Mouse (Mus musculus) heart, embryonic 11.5 days (tissue): ENCODE results near the gene Stil. TPM values are rescaled to one million over a fixed set of nuclear protein-coding genes. Genes with fewer than 3 reads are reported as not detected.
A peak's percentile ranks its signal among the peaks of the same experiment; 100 is the strongest.

ENCODE experiments used
- ATAC-seq: fragments of 200-750 bp; cut with Nextera tagmentation; replicated peaks from 2 replicates; pipeline ENCODE4 v1.8.0; 2017; ENCODE audit warnings: moderate library complexity; ENCODE audit not compliant: insufficient number of reproducible peaks, low FRiP score, low TSS enrichment
- H3K27ac ChIP-seq: fragments of 300-500 bp; sonication (generic); 2 replicates; pipeline ENCODE4 v1.5.1; 2014; ENCODE audit warnings: mild to moderate bottlenecking, low read depth, low read length
- H3K27me3 ChIP-seq: fragments of 300-500 bp; sonication (generic); 2 replicates; pipeline ENCODE4 v1.6.1; 2014; ENCODE audit warnings: mild to moderate bottlenecking, low read length, mixed read lengths; ENCODE audit not compliant: control insufficient read depth, insufficient read depth
- H3K36me3 ChIP-seq: fragments of 300-500 bp; sonication (generic); 2 replicates; pipeline ENCODE4 v1.6.1; 2014; ENCODE audit warnings: mild to moderate bottlenecking, low read length, moderate library complexity, mixed read lengths; ENCODE audit not compliant: control insufficient read depth, insufficient read depth
- H3K4me1 ChIP-seq: fragments of 300-500 bp; sonication (generic); 2 replicates; pipeline ENCODE4 v1.6.1; 2014; ENCODE audit warnings: low read length; ENCODE audit not compliant: control insufficient read depth, insufficient read depth
- H3K4me2 ChIP-seq: fragments of 300-500 bp; sonication (generic); 2 replicates; pipeline ENCODE4 v1.6.1; 2014; ENCODE audit warnings: mild to moderate bottlenecking, moderate library complexity
- H3K4me3 ChIP-seq: fragments of 300-500 bp; sonication (generic); 2 replicates; pipeline ENCODE4 v1.5.1; 2014; ENCODE audit warnings: low read depth, low read length
- H3K9ac ChIP-seq: fragments of 300-500 bp; sonication (generic); 2 replicates; pipeline ENCODE4 v1.6.1; 2014; ENCODE audit warnings: mild to moderate bottlenecking, low read depth, low read length, moderate library complexity
- H3K9me3 ChIP-seq: fragments of 300-500 bp; sonication (generic); replicated peaks from 2 replicates; pipeline ENCODE4 v1.6.1; 2016; ENCODE audit warnings: low read length; ENCODE audit not compliant: control insufficient read depth
- WGBS: fragments of 180-500 bp; shearing (Covaris S2); extraction: QIAGEN DNeasy Blood & Tissue Kit; methylation state at CpG from one replicate; pipeline ENCODE4 v1.1.7; 2014; ENCODE audit not compliant: insufficient replicate concordance; 5-methylcytosine and 5-hydroxymethylcytosine counted together
- polyA plus RNA-seq: library from polyadenylated mRNA; unstranded; fragments of >200 nt; fragmentation: Nextera tagmentation; extraction: Ambion mirVana; gene quantifications from 2 replicates; pipeline ENCODE4 v1.2.1, GENCODE M21; 2014

Stil gene
- polyA plus RNA-seq, 1 experiment from 2014 or later: 15.3 TPM

DNA sequence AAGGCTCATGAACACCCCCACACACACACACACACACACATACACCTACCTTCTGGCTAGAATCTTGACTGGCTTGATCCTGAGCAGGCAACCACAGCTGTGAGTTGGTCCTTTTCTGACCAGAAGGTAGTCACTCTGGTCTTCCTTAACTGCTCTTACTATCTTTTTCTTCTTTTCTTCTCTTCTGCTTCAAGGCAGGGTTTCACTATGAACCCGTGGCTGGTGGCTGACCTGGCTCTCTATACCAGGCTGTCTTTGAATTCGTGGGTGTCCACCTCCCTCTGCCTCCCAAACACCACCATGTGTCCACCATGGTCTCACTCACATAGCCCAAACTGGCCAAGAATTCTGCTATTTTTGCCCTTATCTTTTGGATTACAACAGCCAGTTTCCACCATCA lies 55.1 kb downstream of the Stil start:
- Histone ChIP-seq H3K4me3 (no peak overlapping the region), H3K4me2 (no peak overlapping the region), H3K9ac (no peak overlapping the region), H3K27ac (0 out of 2 replicates have a peak overlapping the region, but pooled peaks have one; percentile 15), H3K36me3 (no peaks in the 10 kb centered on the region), H3K9me3 (no peaks in the 10 kb centered on the region), H3K27me3 (peaks cover 62% of the 10 kb centered on the region), H3K4me1 (peaks cover 15% of the 10 kb centered on the region)
- 17% methylated on average over 2 of the region's 2 CpGs for WGBS
- no peak for ATAC-seq

DNA sequence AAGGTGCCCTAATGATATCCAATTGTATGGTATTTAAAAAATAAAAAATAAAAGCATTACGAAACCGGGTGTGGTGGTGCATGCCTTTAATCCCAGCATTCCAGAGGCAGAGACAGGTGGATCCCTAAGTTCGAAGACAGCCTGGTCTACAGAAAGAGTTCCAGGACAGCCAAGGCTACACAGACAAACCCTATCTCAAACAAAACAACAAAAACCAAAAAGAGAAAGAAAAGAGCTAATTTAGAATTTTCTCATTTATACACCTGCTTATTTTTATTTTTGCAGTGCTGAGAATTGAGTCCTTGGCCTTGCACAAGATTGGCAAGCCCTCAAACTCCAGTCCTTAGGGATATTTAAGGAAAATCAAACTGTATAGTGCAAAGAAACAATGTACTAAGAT lies 55.7 kb downstream of the Stil start:
- H3K9me3 ChIP-seq: no peaks in the 10 kb centered on the region
- peak overlapping the region; percentile 90 for H3K9ac ChIP-seq
- no peak for ATAC-seq
- H3K4me2 ChIP-seq: peak overlapping the region; percentile 75; the same call in 1 of the 2 replicates
- H3K4me1 ChIP-seq: peaks cover 15% of the 10 kb centered on the region
- WGBS: 23% methylated on average over 3 of the region's 3 CpGs
- H3K27me3 ChIP-seq: peaks cover 69% of the 10 kb centered on the region
- peak overlapping the region; percentile 56; the same call in 1 of the 2 replicates for H3K4me3 ChIP-seq
- peak overlapping the region; percentile 88; the same call in 1 of the 2 replicates for H3K27ac ChIP-seq
- no peaks in the 10 kb centered on the region for H3K36me3 ChIP-seq

DNA sequence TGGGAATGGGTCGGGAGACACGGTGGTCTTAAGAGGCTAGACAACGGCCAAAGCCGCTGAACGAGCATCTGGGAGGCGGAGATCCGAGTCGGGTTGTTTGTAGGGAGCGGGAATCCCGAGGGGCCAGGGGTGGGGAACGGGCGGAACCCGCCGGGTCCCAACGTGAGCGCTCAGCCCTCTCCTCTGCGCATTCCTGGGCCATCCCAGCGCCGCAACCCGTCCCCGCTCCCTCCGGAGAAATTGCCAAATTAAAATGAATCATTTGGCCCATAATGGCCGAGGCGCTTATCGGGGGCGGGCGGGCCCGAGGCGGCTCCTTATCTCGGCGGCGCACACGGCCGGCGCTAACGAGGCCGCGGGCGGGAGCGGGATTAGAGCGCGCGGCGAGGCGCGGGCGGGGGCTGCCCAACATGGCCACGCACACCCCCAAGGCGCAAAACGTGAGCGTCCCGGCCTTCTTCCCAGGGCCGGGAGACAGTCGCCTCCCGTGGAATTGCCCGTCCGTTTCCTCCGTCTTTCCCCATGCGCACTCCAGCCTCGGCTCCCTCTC lies 56.5 kb downstream of the Stil start, which contains the start of gene Tal1:
Gene Tal1 (plus strand): TSS at position 56 of the 550 bp plus-strand sequence.
- peaks cover 15% of the 10 kb centered on the region for H3K4me1 ChIP-seq
- peak within 1 kb of the TSS; percentile 75 for H3K4me2 ChIP-seq
- no peaks in the 10 kb centered on the region for H3K36me3 ChIP-seq
- H3K9ac ChIP-seq: peak within 1 kb of the TSS; percentile 90
- H3K4me3 ChIP-seq: peak within 1 kb of the TSS; percentile 56
- peak; percentile 81 for ATAC-seq
- H3K27ac ChIP-seq: peak within 1 kb of the TSS; percentile 88
- peaks cover 71% of the 10 kb centered on the region for H3K27me3 ChIP-seq
- under 1% methylated on average over 53 of the region's 60 CpGs for WGBS
- H3K9me3 ChIP-seq: no peaks in the 10 kb centered on the region

DNA sequence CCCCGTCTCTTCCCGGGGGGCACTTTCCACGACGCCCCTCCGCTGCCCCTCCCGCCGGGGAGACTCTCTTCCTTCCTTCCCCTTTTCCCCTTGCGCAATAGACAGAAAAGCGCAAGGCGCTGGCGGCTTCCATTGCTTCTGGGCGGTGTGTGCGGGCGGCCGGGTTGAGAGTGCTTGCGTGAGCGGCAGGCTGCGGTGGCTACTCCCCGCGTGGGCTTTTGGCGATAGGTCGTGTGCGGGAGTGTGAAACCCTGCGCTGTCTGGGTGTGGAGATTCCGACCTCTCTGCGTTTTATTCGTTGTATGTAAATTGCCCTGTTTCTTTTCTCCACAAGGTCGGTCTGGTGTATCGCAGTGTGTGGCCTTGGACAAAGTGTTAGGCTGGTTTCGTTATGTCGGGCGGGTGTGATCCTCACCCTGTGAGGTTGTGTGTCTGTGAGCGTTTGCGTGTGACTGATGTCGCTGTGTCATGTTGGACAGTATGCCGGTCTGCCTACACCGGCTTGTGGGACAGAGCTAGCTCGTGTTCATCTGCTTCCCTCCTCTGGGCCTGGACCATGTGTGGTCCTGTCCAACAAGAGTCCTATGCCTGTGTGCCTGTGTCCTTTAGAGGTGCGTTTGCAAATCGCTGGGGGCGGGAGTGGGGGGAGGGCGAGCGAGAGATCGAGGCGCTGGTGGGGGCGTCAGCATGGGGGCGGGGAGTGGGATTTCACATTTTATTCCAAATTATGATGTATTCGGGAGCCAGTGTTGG lies 57.1 kb downstream of the Stil start:
- Histone ChIP-seq H3K4me3 (peak overlapping the region; percentile 56), H3K36me3 (no peaks in the 10 kb centered on the region), H3K9ac (peak overlapping the region; percentile 90), H3K4me2 (peak overlapping the region; percentile 75), H3K9me3 (no peaks in the 10 kb centered on the region), H3K27ac (peak overlapping the region; percentile 88), H3K27me3 (peaks cover 71% of the 10 kb centered on the region), H3K4me1 (peaks cover 14% of the 10 kb centered on the region)
- under 1% methylated on average over 46 of the region's 48 CpGs for WGBS
- peak; percentile 68 for ATAC-seq

DNA sequence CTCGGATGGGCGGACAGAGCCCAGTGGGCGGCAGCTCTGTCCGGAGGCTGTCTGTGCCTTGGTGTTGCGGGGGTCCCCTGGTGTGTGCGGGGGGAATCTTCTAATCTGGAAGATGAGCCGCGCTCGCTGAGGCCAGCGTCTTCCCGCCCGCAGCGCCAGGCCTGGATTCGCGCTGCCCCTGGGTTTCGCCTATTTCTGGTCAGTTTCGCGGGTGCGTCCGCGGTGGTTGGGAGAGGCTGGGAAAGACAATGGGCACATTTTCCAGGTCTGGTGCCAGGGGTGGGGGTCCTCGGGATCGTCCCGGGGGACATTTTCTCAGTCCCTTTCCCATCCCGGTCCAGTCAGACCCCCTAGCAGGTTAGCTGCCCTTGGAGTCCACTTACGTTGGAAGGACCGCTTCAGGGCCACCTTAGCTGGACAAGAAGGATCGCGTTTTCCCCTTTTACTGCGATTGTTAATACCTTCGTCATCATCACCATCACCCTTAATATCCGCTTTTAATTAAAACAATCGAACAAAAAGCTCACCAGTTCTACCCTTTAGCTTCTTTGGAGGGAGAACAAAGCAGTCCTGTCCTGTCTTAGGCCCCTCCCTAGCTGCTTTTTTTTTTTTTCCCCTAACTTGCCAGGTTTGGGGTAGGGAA lies 57.8 kb downstream of the Stil start:
- WGBS: under 1% methylated on average over 33 of the region's 33 CpGs
- Histone ChIP-seq H3K36me3 (no peaks in the 10 kb centered on the region), H3K4me1 (peaks cover 10% of the 10 kb centered on the region), H3K4me2 (peak overlapping the region; percentile 75), H3K4me3 (peak overlapping the region; percentile 56), H3K27me3 (peaks cover 78% of the 10 kb centered on the region), H3K27ac (peak overlapping the region; percentile 88), H3K9me3 (no peaks in the 10 kb centered on the region), H3K9ac (peak overlapping the region; percentile 90)
- ATAC-seq: peak; percentile 11; the same call in 1 of the 2 replicates

DNA sequence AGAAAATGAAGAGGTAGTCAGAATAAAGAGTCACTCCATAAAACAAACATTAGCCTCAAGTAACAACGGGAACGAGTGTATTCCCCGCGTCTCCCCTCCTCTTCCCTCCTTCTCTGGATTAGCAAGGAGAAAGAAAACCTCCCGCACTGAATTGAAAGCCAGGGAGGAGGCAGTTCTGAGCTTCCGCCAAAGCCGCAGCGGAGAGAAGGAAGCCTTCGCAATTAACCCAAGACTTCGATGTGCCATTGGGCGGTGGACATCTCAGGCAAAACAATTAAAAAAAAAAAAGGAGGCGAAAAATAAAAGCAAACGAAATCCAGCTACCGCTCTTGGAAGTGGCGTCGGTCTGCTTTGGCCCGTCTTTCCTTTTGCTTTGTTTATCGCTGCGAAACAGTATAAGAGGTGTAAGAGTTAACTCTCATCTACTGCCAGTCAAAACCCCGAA lies 58.4 kb downstream of the Stil start:
- WGBS: under 1% methylated on average over 20 of the region's 20 CpGs
- Histone ChIP-seq H3K4me3 (peak overlapping the region; percentile 56), H3K36me3 (no peaks in the 10 kb centered on the region), H3K4me1 (peaks cover 12% of the 10 kb centered on the region), H3K27me3 (peaks cover 83% of the 10 kb centered on the region), H3K9ac (peak overlapping the region; percentile 90), H3K9me3 (no peaks in the 10 kb centered on the region), H3K27ac (peak overlapping the region; percentile 88), H3K4me2 (peak overlapping the region; percentile 75)
- ATAC-seq: no peak

DNA sequence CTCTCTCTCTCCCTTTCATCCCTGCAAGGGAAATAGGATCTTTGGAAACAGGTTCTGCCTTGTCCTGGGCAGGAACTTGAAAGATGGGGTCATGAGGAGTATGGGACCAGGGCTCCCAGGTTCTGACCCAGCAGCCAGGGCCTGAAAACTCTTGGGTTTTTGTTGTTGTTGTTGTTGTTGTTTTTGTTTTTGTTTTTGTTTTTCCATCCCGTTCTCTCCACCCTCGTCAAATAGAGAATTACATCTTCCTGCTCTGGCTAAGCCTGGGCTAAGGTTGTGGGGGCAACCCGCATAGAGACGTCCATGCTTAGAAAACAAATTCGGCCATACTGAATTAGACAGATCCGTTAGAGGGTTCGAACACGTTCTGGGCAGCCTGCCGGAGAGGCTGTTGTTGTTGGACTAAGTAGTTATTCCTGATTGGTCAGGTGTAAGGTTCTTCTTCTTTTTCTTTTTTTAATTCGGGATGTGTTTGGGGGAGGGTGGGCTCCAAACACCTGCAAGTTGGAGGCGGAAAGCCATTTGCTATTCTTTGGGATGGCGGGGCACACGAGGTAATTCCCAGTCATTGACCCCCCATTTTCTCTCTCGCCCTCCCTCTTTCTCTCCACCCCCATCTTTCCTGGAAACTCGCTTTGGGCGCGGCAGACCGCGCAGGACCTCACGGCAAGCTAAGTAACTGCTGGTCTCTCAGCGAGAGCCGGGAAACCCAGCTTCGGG lies 59.1 kb downstream of the Stil start:
- Histone ChIP-seq H3K9me3 (no peaks in the 10 kb centered on the region), H3K9ac (peak overlapping the region; percentile 90), H3K4me2 (peak overlapping the region; percentile 75), H3K36me3 (no peaks in the 10 kb centered on the region), H3K27me3 (peaks cover 86% of the 10 kb centered on the region), H3K4me3 (peak overlapping the region; percentile 56), H3K4me1 (peaks cover 14% of the 10 kb centered on the region), H3K27ac (peak overlapping the region; percentile 88)
- ATAC-seq: no peak
- WGBS: 2% methylated on average over 23 of the region's 23 CpGs

DNA sequence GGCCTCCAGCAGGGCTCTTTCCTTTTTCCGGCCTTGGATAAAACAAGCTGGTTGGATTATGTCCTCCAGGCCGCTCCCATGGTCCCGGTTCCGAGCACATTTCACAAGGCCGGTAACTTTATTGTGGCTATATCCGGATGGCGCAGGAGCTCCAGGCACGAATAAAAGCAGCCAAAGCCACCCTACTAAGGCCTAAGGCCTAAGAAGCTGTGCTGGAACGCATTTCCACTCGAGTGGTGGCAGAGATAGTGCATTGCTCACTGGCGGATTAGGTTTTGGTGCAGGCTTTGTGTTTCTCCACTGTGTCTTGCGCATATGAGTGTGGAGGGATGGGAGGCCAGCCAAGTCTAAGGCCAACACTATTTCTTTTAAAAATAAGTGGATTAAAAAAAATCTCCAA lies 59.9 kb downstream of the Stil start:
- no peak for ATAC-seq
- H3K36me3 ChIP-seq: no peaks in the 10 kb centered on the region
- WGBS: 7% methylated on average over 12 of the region's 12 CpGs
- H3K4me3 ChIP-seq: peak overlapping the region; percentile 56
- peak overlapping the region; percentile 75 for H3K4me2 ChIP-seq
- H3K27ac ChIP-seq: peak overlapping the region; percentile 88
- peak overlapping the region; percentile 90 for H3K9ac ChIP-seq
- peaks cover 14% of the 10 kb centered on the region for H3K4me1 ChIP-seq
- H3K9me3 ChIP-seq: no peaks in the 10 kb centered on the region
- peaks cover 86% of the 10 kb centered on the region for H3K27me3 ChIP-seq
